Mouse (Mus musculus): ENCODE measurements at regions not wholly inside any gene's neighbourhood (a gene's known extent, or its start where the extent isn't known, plus 50 kb on each side); places are given as distances from the start of the nearest gene placed in this dataset.
A peak's percentile ranks its signal among the peaks of the same experiment; 100 is the strongest.

DNA sequence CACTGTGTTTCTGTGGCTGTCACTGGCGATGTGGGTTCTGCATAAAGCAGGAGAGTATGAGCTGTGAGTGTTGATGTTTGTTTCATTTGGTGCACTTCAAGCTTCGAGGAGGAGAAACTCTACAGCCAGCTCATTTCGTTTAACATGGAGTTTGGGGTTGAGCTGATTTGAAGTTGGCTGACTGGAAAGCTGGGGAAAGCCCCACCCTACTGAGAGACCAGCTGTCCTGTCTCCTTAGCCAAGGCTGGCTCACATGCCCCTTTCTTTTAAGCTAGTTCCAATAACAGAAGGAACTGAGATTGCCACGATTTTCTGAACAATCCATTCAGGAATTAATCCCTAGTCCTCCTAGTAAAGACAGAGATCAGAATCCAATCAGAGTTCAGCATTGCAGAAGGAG lies 157.6 kb upstream of the Cox10 start:
- DNase-seq (ENCODE audit: low spot score in 2 of 2): no peak

DNA sequence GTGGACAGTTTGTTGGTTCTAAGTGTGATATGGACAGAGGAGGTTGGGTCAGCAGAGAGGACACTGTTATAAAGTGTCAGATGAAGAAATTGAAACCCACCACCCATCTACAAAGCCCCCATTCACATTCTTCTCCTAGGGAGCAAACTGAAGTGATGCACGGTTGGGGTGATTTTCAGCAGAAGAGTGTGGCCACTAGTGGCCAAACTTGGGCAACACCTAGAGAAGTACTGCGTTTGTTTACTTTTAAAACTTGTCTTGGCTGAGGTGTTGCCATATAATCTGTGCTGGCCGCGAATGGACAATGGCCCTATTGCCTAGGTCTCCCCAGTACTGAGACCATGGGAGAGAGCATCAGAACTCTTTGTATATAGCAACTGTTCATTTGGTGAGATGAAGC lies 150.8 kb upstream of the Cox10 start:
- no peak for DNase-seq (ENCODE audit: low spot score in 2 of 2)

GRCm38 (mm10) chr11:64220888-64221287 lies 141.6 kb upstream of the Cox10 start:
- no peak for DNase-seq (ENCODE audit: low spot score in 2 of 2)

- no peak for DNase-seq (ENCODE audit: low spot score in 2 of 2)
Measured at GRCm38 (mm10) chr11:64217181-64217580, 137.9 kb upstream of the Cox10 start.

- DNase-seq (ENCODE audit: low spot score in 2 of 2): no peak
Measured at GRCm38 (mm10) chr11:64210916-64211315, 131.6 kb upstream of the Cox10 start.

GRCm38 (mm10) chr11:64208306-64208705 lies 129.0 kb upstream of the Cox10 start:
- DNase-seq (ENCODE audit: low spot score in 2 of 2): no peak

- no peak for DNase-seq (ENCODE audit: low spot score in 2 of 2)
Measured at GRCm38 (mm10) chr11:64207358-64207864, 128.1 kb upstream of the Cox10 start.

DNA sequence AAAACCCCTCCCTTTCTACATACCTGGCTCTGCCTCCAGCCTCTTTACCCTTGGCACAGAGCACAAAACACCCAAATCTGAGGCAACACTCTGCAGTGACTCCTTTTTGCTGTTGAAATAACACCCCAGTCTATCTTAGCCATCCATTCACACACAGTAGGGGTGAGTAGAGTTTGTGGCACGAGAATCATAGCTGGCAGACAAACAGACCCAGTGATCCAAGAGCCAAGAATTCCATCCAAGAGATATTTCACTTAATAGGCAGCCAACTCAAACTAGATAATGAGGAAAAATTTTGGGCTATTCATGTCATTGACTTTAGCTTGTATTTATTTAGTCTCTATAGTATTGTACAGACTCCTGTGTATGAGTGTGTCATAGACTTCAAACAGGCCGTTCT lies 126.9 kb upstream of the Cox10 start:
- no peak for DNase-seq (ENCODE audit: low spot score in 2 of 2)

DNA sequence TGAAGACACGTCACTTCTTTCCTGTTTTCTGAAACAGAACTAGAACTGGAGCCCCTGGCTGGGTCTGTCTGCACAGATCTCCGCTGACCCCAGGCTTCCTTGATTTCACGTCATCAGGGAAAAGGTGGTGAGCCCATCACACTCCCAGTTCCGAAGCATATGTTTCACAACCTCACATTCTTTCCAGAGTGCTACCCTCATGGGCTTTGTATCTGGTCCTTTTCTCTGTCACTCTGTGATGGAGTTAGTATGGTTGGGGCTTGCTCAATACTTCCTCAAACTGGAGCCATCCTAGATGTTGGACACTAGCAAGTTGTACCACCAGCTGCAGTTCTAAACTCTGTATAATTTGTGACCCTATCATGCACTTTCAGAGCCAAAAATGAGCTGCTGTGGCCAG lies 125.8 kb upstream of the Cox10 start:
- DNase-seq (ENCODE audit: low spot score in 2 of 2): no peak

DNA sequence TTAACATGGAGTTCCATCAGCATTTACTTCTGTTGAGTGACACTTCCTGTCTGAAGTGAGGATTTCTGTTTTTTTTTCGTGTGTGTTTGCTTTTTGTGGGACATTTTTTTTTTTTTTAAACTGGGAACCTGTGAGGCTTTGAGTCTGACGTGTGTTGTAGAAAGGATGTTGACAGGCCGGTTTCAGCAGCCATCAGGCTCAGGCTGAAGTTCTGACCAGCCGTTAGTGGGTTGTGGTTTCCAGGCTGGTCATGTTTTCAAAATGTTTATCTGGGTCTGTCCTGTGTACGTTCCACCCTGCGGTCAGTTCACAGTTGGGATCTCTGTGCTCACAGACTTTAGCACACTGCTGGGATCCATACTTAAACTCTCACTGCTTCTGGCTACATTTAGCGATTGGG lies 125.0 kb upstream of the Cox10 start:
- no peak for DNase-seq (ENCODE audit: low spot score in 2 of 2)

DNA sequence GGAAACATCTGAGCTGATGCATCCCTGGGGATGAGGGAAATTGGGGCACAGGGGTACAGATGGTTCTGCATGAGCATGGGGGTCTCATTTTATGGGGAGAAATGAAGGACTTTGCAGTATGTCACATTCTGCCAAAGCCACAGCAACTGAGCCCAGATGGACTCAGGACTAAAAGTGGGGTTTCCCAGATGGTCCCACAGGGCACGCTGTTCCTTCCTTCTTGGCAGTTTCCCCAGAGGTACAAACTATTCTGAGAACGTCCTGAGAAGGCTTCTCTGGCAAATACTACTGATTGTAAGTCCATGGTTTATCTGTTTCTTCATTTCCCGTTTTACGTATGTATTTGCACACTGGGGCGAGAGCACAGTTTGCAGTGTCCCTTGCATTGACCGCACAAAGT lies 121.6 kb upstream of the Cox10 start:
- DNase-seq (ENCODE audit: low spot score in 2 of 2): no peak

GRCm38 (mm10) chr11:64195272-64195671 lies 116.0 kb upstream of the Cox10 start:
- no peak for DNase-seq (ENCODE audit: low spot score in 2 of 2)

DNA sequence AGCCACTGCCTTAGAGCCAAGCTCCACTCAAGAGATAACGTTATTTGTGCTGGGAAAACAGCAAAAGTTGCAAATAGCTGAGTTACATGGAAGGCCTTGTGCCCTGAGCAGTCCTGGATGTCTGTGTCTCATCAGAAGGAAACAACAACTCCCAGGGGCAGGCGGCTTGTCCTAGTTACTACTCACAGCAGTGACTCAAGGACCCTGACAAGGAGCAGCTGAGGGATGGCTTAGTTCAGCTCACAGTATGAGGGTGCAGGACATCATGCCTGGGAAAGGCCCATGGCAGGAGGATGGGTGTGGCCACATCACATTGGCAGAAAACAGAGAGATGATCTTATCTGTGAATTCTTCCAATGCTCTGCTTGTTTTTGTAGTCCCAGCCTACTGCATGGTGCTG lies 109.4 kb upstream of the Cox10 start:
- no peak for DNase-seq (ENCODE audit: low spot score in 2 of 2)

- no peak for DNase-seq (ENCODE audit: low spot score in 2 of 2)
Measured at GRCm38 (mm10) chr11:64187488-64188444, 108.5 kb upstream of the Cox10 start.

- no peak for DNase-seq (ENCODE audit: low spot score in 2 of 2)
Measured at GRCm38 (mm10) chr11:64187007-64187406, 107.7 kb upstream of the Cox10 start.

- DNase-seq (ENCODE audit: low spot score in 2 of 2): no peak
Measured at GRCm38 (mm10) chr11:64186590-64186989, 107.3 kb upstream of the Cox10 start.

DNA sequence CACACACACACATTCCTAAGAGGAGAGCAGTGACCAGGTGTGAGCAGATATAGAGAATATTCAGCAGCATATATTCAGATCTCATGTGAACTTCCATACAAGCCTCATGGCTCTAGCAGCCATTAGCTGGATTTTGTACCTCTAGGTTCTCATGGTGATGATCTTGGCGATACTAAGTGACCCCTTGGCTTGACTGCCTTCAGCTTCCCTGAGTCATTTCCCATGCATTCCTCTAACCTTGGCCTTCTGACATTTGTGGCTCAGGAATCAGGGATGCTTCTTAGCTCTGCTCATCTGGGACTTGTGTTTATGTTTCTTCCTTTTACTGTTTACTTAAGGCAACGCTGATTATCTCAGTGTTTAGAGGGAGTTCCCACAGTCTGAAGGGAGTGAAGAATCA lies 100.8 kb upstream of the Cox10 start:
- DNase-seq (ENCODE audit: low spot score in 2 of 2): no peak

GRCm38 (mm10) chr11:64173421-64174062 lies 94.3 kb upstream of the Cox10 start:
- DNase-seq (ENCODE audit: low spot score in 2 of 2): no peak

DNA sequence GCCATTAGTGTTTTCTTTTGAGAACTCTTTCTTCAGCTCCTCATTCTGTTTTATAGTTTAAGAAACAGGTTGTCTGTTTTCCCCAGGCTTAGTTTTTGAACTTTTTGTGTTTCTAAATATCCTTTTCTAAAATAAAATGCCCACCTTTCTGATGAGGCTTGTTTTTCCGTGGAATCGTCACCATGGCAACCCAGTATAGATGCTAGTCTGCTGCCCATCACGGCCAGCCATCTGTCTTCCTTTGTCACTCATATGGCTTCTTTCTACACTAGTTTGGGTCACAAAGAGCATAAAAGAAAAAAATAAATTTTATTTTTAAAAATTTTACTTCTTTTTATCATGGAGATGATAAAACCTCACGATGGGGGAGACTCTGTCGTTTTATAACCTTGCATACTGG lies 93.7 kb upstream of the Cox10 start:
- DNase-seq (ENCODE audit: low spot score in 2 of 2): no peak

- peak; percentile 48 to 59 for DNase-seq (ENCODE audit: low spot score in 2 of 2)
Measured at GRCm38 (mm10) chr11:64168626-64169025, 89.4 kb upstream of the Cox10 start.

DNA sequence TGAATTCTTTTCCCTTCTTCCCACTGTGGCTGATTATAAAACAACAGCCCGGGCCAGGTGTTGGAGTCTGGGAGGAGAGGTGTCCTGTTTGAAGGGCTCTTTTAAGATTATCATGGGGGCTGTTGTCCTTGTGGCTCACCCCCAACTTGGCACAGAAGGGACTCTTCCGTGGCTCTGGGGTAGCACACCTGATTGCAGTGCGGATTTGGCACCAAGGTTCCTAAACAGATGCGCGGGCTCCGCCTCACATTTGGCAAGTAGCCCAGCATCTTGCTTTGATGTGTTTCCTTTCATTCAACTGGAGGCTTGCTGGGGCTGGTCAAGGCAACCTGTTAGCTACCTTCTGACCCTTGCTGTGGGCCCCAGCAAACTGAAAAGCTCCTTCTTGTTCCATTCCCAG lies 85.5 kb upstream of the Cox10 start:
- no peak for DNase-seq (ENCODE audit: low spot score in 2 of 2)

GRCm38 (mm10) chr11:64158281-64158680 lies 79.0 kb upstream of the Cox10 start:
- no peak for DNase-seq (ENCODE audit: low spot score in 2 of 2)
